Mouse (Mus musculus): ENCODE data around the gene Col8a1. TPM values are rescaled to one million over a fixed set of nuclear protein-coding genes. Genes with fewer than 3 reads are reported as not detected.

The Col8a1 gene
- polyA plus RNA-seq (2015; fragmentation: Illumina TruSeq; extraction: RNeasy Lipid Tissue Mini Kit (QIAGEN cat#74804); ENCODE audit: low read depth, low replicate concordance): 3.2 TPM

DNA sequence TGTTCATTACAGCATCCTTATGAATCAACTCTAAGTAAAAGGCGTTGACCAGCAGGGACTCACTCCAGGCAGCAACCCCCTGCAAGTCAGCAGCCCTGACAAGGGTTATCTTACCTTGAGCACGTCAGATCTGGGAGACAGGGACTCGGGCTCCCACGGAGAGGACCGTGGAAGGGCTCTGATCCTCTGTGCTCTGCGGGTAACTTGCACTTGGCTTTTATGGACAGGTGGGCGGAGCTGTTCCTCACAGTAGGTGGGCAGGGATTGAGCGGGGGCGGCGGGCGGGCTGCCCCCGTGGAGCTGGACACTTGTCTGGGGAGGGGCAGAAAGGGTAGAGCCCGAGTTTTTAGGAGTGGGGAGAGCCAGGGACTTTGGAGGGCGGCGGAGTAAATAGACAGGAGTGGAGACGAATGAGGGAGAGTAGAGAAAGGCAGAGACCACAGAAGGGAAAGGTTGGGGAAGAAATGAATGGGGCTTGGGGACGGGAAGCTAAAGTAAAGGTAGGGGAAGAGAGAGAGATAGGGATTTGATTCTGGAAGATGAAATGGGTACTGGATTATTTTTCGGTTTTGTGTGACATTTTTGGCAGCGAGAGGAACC lies at the start of gene Col8a1:
TSS of gene Col8a1 (minus strand) at position 212 of the 600 bp plus-strand sequence.

DNA sequence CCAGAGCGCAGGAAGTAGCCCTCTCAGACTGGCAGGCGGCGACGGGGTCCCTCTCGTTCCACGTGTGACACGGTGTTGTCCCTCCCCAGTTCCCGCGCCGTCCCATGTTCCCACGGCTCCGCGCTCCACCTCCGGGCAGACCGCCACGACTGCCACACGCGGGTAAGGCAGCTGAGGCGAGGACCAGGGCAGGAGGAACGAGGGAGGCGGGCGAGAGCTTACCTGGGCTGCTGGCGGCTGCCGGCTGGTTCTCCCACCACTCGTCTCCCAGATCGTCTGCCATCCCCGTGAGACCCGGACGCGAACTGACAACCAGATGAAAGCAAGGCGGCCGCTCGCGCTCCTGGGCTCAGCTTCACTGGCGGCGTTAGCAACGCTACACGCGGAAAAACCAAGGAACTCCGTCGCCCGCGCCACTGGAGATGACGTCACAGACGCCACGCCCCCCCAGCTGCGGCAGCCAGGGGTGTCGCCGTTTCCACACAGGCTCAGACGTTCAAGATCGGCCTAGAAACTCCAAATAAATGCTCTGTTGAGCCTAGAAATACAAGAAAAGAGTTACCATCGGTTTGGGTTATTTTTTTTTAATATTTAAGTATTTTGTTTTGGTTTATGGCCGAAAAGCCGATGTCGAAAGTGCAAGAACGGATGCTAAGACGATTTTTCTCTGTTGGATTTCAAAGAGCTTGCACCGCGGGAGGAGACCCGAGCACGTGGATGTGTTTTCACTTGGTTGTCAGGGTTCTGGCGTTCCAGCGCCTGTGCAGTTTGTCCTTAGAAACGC lies 147.9 kb downstream of the Col8a1 start, which contains the start of gene Cmss1:
TSS of gene Cmss1 (minus strand) at position 421 of the 784 bp plus-strand sequence.

Other genes with a start within 250 kb of the Col8a1 start
- gene Cmss1, start 147.9 kb downstream of the Col8a1 start, polyA plus RNA-seq (2015; fragmentation: Illumina TruSeq; extraction: RNeasy Lipid Tissue Mini Kit (QIAGEN cat#74804); ENCODE audit: low read depth, low replicate concordance): 25.4 TPM

All from brain, adult 10 weeks (tissue).